28 mouse cellular contexts compared by ENCODE assay signal in genomic region chr4:84469400-84469799, GRCm38 (mm10).
"Had no signal": no experiment of that assay in that cellular context is flagged by ENCODE, and none has a peak within 500 bp of the region (broad histone marks: within the 10 kb centered on the region; RNA-seq: fewer than 3 reads in every experiment).

No protein-coding gene starts in this region.

- H3K4me2 ChIP-seq: embryonic facial prominence, embryonic 12.5 days; embryonic facial prominence, embryonic 13.5 days; embryonic facial prominence, embryonic 15.5 days; forebrain, embryonic 12.5 days; forebrain, embryonic 13.5 days; forebrain, embryonic 15.5 days had no signal

- DNase-seq: cerebellum, adult 2 months; cerebellum, adult 8-10 months; cerebellum, adult 9-10 months; cerebellum, adult 9-11 months; cerebellum, postnatal 10 days; cerebellum, postnatal 14 days; cerebellum, postnatal 25 days; cerebellum, postnatal 36 days; embryo, embryonic 11 days; forebrain, postnatal 0 days; gastrocnemius, adult 2 months; gastrocnemius, postnatal 10 days; gastrocnemius, postnatal 14 days; gastrocnemius, postnatal 25 days; gastrocnemius, postnatal 36 days; heart, adult 11 months; heart, adult 18-20 months had no signal

- ATAC-seq: forebrain, embryonic 13.5 days; forebrain, embryonic 14.5 days; forebrain, embryonic 15.5 days; forebrain, embryonic 16.5 days; forebrain, postnatal 0 days had no signal

- H3K27me3 ChIP-seq: embryonic facial prominence, embryonic 12.5 days; embryonic facial prominence, embryonic 15.5 days; forebrain, embryonic 12.5 days; forebrain, embryonic 13.5 days; forebrain, embryonic 15.5 days had no signal

- H3K27ac ChIP-seq: embryonic facial prominence, embryonic 10.5 days; embryonic facial prominence, embryonic 13.5 days; embryonic facial prominence, embryonic 15.5 days; forebrain, embryonic 10.5 days; forebrain, embryonic 12.5 days; forebrain, embryonic 13.5 days; forebrain, embryonic 15.5 days; gastrocnemius, adult 2 months had no signal

- H3K36me3 ChIP-seq: embryonic facial prominence, embryonic 10.5 days; embryonic facial prominence, embryonic 12.5 days; embryonic facial prominence, embryonic 13.5 days; embryonic facial prominence, embryonic 15.5 days; forebrain, embryonic 10.5 days; forebrain, embryonic 12.5 days; forebrain, embryonic 15.5 days had no signal

- H3K9ac ChIP-seq: embryonic facial prominence, embryonic 12.5 days; embryonic facial prominence, embryonic 13.5 days; embryonic facial prominence, embryonic 15.5 days; forebrain, embryonic 12.5 days; forebrain, embryonic 13.5 days; forebrain, embryonic 15.5 days; forebrain, postnatal 0 days had no signal

- H3K4me1 ChIP-seq: embryonic facial prominence, embryonic 10.5 days; forebrain, embryonic 12.5 days; forebrain, embryonic 15.5 days had no signal

- H3K9me3 ChIP-seq: embryonic facial prominence, embryonic 10.5 days; embryonic facial prominence, embryonic 12.5 days; embryonic facial prominence, embryonic 13.5 days; embryonic facial prominence, embryonic 15.5 days; forebrain, embryonic 10.5 days; forebrain, embryonic 12.5 days; forebrain, embryonic 13.5 days; forebrain, embryonic 15.5 days had no signal

- H3K4me3 ChIP-seq: embryonic facial prominence, embryonic 10.5 days; embryonic facial prominence, embryonic 12.5 days; embryonic facial prominence, embryonic 13.5 days; embryonic facial prominence, embryonic 15.5 days; erythroblast, embryonic 14.5 days; forebrain, embryonic 10.5 days; forebrain, embryonic 12.5 days; forebrain, embryonic 13.5 days; forebrain, embryonic 15.5 days; gastrocnemius, adult 2 months had no signal
